Mouse (Mus musculus): ENCODE data around the gene AC140267.1. TPM values are rescaled to one million over a fixed set of nuclear protein-coding genes. Genes with fewer than 3 reads are reported as not detected.
A peak's percentile ranks its signal among the peaks of the same experiment; 100 is the strongest.

AC140267.1 gene
- polyA plus RNA-seq, 1 experiment from 2014 or later: not detected

DNA sequence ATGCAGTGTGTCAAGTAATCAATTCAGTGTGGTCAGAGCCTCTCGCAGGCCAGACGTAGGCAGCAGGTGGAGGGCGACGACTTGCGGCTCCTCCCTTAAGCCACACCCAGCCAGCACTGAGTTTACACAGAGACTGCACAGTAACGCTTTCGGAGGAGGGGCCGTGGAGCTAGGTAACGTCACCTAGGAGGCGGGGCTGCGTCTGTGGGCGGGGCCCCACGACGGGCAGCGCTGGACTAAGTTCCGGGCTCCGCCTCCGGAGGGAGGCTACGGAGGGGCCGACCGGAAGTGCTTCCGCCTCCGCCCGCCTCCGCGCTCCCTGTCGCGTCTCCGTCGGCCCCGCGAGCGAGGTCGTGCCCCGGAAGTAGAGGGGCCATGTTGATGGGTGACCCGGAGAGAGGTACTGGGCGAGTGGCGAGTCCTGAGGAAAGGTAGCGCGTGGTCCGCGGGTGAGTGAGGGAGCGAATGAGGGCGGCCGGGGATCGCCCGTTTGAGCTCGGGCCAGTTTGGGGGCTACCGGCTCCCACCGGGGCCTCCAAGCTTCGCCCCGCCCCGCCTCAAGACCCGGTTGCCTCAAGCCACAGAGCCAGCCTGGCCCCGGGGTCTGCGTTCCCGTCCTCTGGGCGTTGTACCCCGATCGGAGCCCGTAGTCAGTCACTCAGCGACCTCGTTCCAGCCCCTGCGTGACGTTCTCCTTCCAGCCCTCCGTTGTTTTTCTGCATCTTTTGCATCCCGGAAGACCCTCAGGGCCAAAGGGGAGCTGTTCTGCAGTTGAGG lies 1.7 kb upstream of the AC140267.1 start, which contains the start of gene Mief1:
TSS of gene Mief1 (plus strand) at position 286 of the 777 bp plus-strand sequence.
- peaks cover 32% of the 10 kb centered on the region for H3K36me3 ChIP-seq (ENCODE audit: control insufficient read depth, insufficient read depth, low read length)
- H3K4me1 ChIP-seq (ENCODE audit: control insufficient read depth, insufficient read depth, low read length): peaks cover 7% of the 10 kb centered on the region; the same call in 1 of the 2 replicates
- H3K27me3 ChIP-seq (ENCODE audit: control insufficient read depth, insufficient read depth, low read length): no peaks in the 10 kb centered on the region
- peak within 1 kb of the TSS; percentile 83 for H3K27ac ChIP-seq (ENCODE audit: low read length)
- WGBS: under 1% methylated on average over 65 of the region's 67 CpGs
- H3K9me3 ChIP-seq (ENCODE audit: control insufficient read depth, low read depth, low read length): no peaks in the 10 kb centered on the region
- peak within 1 kb of the TSS; percentile 87 for H3K4me3 ChIP-seq (ENCODE audit: low read depth, low read length)
- ATAC-seq (ENCODE audit: insufficient number of reproducible peaks, insufficient read depth, low FRiP score, low read depth): peak; percentile 98
- H3K4me2 ChIP-seq (replicated peaks; ENCODE audit: low read depth, low read length): peak within 1 kb of the TSS; percentile 76
- H3K9ac ChIP-seq (replicated peaks; ENCODE audit: low read depth, low read length): peak within 1 kb of the TSS; percentile 84

DNA sequence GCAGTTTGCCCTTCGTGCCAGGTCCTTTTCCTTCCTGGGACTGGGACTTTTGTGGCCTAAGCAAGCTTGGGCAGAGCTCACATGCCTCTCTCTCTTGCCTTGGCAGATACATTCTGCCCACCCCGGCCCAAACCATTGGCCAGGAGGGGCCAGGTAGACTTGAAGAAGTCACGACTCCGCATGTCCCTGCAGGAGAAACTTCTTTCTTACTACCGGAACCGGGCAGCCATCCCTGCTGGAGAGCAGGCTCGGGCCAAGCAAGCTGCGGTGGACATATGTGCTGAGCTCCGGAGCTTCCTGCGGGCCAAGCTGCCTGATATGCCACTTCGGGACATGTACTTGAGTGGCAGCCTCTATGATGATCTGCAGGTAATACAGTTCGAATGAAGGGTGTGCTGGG lies 12.5 kb downstream of the AC140267.1 start:
- Histone ChIP-seq H3K9ac (replicated peaks; ENCODE audit: low read depth, low read length) (no peak overlapping the region), H3K4me3 (ENCODE audit: low read depth, low read length) (no peak overlapping the region), H3K27ac (ENCODE audit: low read length) (no peak overlapping the region), H3K36me3 (ENCODE audit: control insufficient read depth, insufficient read depth, low read length) (peaks cover 79% of the 10 kb centered on the region), H3K27me3 (ENCODE audit: control insufficient read depth, insufficient read depth, low read length) (no peaks in the 10 kb centered on the region), H3K9me3 (ENCODE audit: control insufficient read depth, low read depth, low read length) (no peaks in the 10 kb centered on the region), H3K4me2 (replicated peaks; ENCODE audit: low read depth, low read length) (no peak overlapping the region), H3K4me1 (ENCODE audit: control insufficient read depth, insufficient read depth, low read length) (peaks cover 8% of the 10 kb centered on the region; the same call in 1 of the 2 replicates)
- 93% methylated on average over 12 of the region's 12 CpGs for WGBS
- ATAC-seq (ENCODE audit: insufficient number of reproducible peaks, insufficient read depth, low FRiP score, low read depth): no peak

DNA sequence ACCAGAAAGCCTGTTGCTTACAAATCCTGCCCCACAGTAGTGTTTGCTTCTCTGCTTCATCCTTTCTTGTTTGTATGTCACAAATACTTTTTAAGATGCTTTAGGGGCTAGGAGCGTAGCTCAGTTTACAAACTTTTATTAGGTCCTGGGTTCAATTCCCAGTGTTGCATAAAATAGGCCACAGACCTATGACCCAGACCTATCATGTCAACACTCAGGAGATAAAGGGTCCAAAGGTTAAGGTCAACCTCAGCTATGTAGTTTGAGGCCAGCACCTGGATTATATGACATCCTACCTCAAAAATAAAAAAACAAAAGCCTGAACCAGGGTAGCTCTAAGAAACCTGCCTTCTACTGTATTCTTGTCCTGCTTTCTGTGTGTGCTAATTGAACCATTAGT lies 13.0 kb downstream of the AC140267.1 start:
- peaks cover 11% of the 10 kb centered on the region; the same call in 1 of the 2 replicates for H3K4me1 ChIP-seq (ENCODE audit: control insufficient read depth, insufficient read depth, low read length)
- no peak overlapping the region for H3K4me2 ChIP-seq (replicated peaks; ENCODE audit: low read depth, low read length)
- no peaks in the 10 kb centered on the region for H3K27me3 ChIP-seq (ENCODE audit: control insufficient read depth, insufficient read depth, low read length)
- 95% methylated on average over 1 of the region's 1 CpGs for WGBS
- no peak overlapping the region for H3K9ac ChIP-seq (replicated peaks; ENCODE audit: low read depth, low read length)
- H3K9me3 ChIP-seq (ENCODE audit: control insufficient read depth, low read depth, low read length): no peaks in the 10 kb centered on the region
- peaks cover 75% of the 10 kb centered on the region for H3K36me3 ChIP-seq (ENCODE audit: control insufficient read depth, insufficient read depth, low read length)
- ATAC-seq (ENCODE audit: insufficient number of reproducible peaks, insufficient read depth, low FRiP score, low read depth): no peak
- no peak overlapping the region for H3K4me3 ChIP-seq (ENCODE audit: low read depth, low read length)
- H3K27ac ChIP-seq (ENCODE audit: low read length): no peak overlapping the region

DNA sequence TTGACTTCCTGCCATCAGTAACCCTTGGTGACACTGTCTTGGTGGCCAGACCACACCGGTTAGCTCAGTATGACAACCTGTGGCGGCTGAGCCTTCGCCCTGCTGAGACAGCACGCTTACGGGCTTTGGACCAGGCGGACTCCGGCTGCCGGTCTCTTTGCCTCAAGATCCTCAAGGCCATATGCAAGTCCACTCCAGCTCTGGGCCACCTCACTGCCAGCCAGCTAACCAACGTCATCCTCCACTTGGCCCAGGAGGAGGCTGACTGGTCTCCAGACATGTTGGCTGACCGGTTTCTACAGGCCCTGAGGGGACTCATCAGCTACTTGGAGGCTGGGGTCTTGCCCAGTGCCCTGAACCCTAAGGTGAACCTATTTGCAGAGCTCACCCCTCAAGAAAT lies 14.0 kb downstream of the AC140267.1 start:
- H3K27me3 ChIP-seq (ENCODE audit: control insufficient read depth, insufficient read depth, low read length): no peaks in the 10 kb centered on the region
- 96% methylated on average over 10 of the region's 10 CpGs for WGBS
- H3K36me3 ChIP-seq (ENCODE audit: control insufficient read depth, insufficient read depth, low read length): peaks cover 65% of the 10 kb centered on the region
- no peaks in the 10 kb centered on the region for H3K9me3 ChIP-seq (ENCODE audit: control insufficient read depth, low read depth, low read length)
- no peak overlapping the region for H3K9ac ChIP-seq (replicated peaks; ENCODE audit: low read depth, low read length)
- no peak for ATAC-seq (ENCODE audit: insufficient number of reproducible peaks, insufficient read depth, low FRiP score, low read depth)
- H3K4me2 ChIP-seq (replicated peaks; ENCODE audit: low read depth, low read length): no peak overlapping the region
- no peak overlapping the region for H3K4me3 ChIP-seq (ENCODE audit: low read depth, low read length)
- peaks cover 19% of the 10 kb centered on the region; the same call in 1 of the 2 replicates for H3K4me1 ChIP-seq (ENCODE audit: control insufficient read depth, insufficient read depth, low read length)
- H3K27ac ChIP-seq (ENCODE audit: low read length): no peak overlapping the region

DNA sequence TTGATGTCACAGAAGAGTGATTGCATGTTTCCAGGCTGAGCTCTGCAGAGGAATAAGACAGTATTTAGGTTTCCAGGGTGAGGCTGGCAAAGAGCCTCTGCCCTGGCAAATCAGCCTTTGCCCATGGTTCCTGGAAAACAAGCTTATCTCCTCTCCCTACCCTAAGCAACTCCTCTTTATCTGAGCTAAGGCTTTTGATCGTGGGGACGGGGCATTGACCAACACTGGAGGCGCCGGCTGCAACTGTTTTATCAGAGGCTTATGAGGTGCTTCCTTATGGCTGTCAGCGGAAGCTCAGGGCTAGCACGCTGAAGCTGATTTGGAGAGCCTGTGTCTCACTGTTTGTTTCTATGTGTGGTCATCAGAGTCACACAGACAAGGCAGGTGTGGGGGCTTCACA lies 15.0 kb downstream of the AC140267.1 start:
- Histone ChIP-seq H3K4me3 (ENCODE audit: low read depth, low read length) (no peak overlapping the region), H3K27ac (ENCODE audit: low read length) (no peak overlapping the region), H3K4me1 (ENCODE audit: control insufficient read depth, insufficient read depth, low read length) (peaks cover 19% of the 10 kb centered on the region; the same call in 1 of the 2 replicates), H3K9ac (replicated peaks; ENCODE audit: low read depth, low read length) (no peak overlapping the region), H3K4me2 (replicated peaks; ENCODE audit: low read depth, low read length) (no peak overlapping the region), H3K9me3 (ENCODE audit: control insufficient read depth, low read depth, low read length) (no peaks in the 10 kb centered on the region), H3K27me3 (ENCODE audit: control insufficient read depth, insufficient read depth, low read length) (no peaks in the 10 kb centered on the region), H3K36me3 (ENCODE audit: control insufficient read depth, insufficient read depth, low read length) (peaks cover 60% of the 10 kb centered on the region)
- 87% methylated on average over 6 of the region's 6 CpGs for WGBS
- ATAC-seq (ENCODE audit: insufficient number of reproducible peaks, insufficient read depth, low FRiP score, low read depth): no peak

DNA sequence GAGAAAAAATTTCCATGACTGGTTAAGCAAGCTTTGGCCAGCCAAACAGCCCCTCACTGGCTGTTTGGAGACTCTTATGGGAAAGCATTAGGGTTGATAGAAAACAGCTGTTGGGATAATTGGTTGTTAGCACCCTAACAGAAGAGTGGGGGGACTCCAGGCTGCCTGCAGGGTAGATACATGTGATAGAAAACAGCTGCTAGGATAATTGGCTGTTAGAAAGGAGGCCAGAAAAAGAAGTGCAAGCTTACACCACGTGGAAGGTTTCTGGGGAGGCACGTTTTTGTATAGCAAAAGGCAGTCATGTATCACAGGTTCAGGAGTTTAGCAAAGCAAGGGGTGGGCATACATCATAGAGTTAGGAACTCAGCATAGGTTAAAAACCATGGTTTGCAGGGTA lies 17.9 kb downstream of the AC140267.1 start:
- Histone ChIP-seq H3K27ac (ENCODE audit: low read length) (peak overlapping the region; percentile 99), H3K36me3 (ENCODE audit: control insufficient read depth, insufficient read depth, low read length) (peaks cover 51% of the 10 kb centered on the region), H3K9me3 (ENCODE audit: control insufficient read depth, low read depth, low read length) (no peaks in the 10 kb centered on the region), H3K4me1 (ENCODE audit: control insufficient read depth, insufficient read depth, low read length) (peaks cover 29% of the 10 kb centered on the region), H3K4me2 (replicated peaks; ENCODE audit: low read depth, low read length) (peak overlapping the region; percentile 1; the same call in 1 of the 2 replicates), H3K27me3 (ENCODE audit: control insufficient read depth, insufficient read depth, low read length) (no peaks in the 10 kb centered on the region), H3K9ac (replicated peaks; ENCODE audit: low read depth, low read length) (no peak overlapping the region), H3K4me3 (ENCODE audit: low read depth, low read length) (no peak overlapping the region)
- WGBS: 34% methylated on average over 2 of the region's 2 CpGs
- ATAC-seq (ENCODE audit: insufficient number of reproducible peaks, insufficient read depth, low FRiP score, low read depth): no peak

DNA sequence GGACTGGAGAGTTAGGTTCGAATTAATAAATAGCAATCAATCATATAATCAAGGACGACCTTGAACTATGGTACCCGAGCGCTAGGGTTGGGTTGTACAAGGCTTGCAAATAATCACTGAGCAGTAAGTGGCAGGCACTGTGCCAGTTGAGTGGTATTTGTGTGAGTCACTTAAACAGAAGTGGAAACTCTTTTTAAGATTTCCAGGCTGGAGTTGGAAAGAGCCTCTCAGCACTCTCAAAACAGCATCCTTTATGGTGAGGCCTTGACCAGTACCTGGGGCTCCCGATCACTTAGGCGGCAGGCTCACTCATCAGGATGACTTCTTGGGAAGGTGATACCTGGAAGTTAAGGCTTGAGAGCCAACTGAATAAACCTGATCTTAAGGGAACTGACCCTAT lies 18.6 kb downstream of the AC140267.1 start:
- 37% methylated on average over 6 of the region's 6 CpGs for WGBS
- H3K36me3 ChIP-seq (ENCODE audit: control insufficient read depth, insufficient read depth, low read length): peaks cover 44% of the 10 kb centered on the region

DNA sequence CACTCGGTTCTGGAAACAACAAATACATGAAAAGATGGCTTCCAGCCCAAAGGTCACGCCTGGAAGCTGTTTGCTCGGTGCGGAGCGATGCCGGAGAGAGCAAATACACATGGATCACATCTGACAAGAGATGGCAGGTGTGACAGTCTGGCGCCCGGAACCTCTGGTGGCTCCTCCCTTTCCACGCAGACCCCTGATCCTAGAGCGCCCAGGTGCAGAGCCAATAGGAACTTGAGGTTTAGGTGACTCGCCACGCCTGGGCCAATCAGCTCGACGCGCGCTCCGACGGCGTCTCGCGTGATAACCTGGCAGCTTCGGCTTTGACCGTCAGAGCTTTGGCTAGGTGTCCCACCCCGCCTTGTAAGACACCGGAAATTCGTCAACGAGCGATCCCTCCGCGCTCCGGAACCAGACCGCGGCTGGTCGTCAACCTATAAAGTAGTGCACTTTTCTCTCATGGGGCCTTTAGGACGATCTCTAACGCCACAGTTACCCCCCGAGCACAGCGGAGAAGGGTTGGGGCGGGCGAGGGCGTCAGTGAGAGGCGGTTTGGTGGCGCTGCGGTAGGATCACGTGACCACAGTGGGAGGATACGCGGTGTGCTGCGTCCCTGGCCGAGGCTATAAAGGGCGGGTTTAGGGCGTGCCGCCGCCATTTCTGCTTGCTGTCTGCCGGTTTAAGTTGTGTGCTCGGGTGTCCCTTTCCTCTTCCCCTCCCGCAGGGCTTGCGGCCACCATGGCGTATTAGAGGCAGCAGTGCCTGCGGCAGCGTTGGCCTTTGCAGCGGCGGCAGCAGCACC lies 19.4 kb downstream of the AC140267.1 start, which contains the start of gene Atf4:
TSS of gene Atf4 (plus strand) at position 338 of the 799 bp plus-strand sequence.
- Histone ChIP-seq H3K36me3 (ENCODE audit: control insufficient read depth, insufficient read depth, low read length) (peaks cover 36% of the 10 kb centered on the region), H3K27me3 (ENCODE audit: control insufficient read depth, insufficient read depth, low read length) (no peaks in the 10 kb centered on the region), H3K4me1 (ENCODE audit: control insufficient read depth, insufficient read depth, low read length) (peaks cover 33% of the 10 kb centered on the region), H3K4me2 (replicated peaks; ENCODE audit: low read depth, low read length) (peak within 1 kb of the TSS; percentile 96), H3K4me3 (ENCODE audit: low read depth, low read length) (peak within 1 kb of the TSS; percentile 100), H3K9me3 (ENCODE audit: control insufficient read depth, low read depth, low read length) (no peaks in the 10 kb centered on the region), H3K27ac (ENCODE audit: low read length) (peak within 1 kb of the TSS; percentile 99), H3K9ac (replicated peaks; ENCODE audit: low read depth, low read length) (peak within 1 kb of the TSS; percentile 100)
- under 1% methylated on average over 62 of the region's 62 CpGs for WGBS
- ATAC-seq (ENCODE audit: insufficient number of reproducible peaks, insufficient read depth, low FRiP score, low read depth): peak; percentile 95

More for the DNA sequence above, 18.6 kb downstream of the AC140267.1 start:
- Histone ChIP-seq H3K4me1 (ENCODE audit: control insufficient read depth, insufficient read depth, low read length) (peaks cover 31% of the 10 kb centered on the region), H3K9me3 (ENCODE audit: control insufficient read depth, low read depth, low read length) (no peaks in the 10 kb centered on the region), H3K27me3 (ENCODE audit: control insufficient read depth, insufficient read depth, low read length) (no peaks in the 10 kb centered on the region), H3K4me2 (replicated peaks; ENCODE audit: low read depth, low read length) (peak overlapping the region; percentile 79), H3K4me3 (ENCODE audit: low read depth, low read length) (peak overlapping the region; percentile 100), H3K9ac (replicated peaks; ENCODE audit: low read depth, low read length) (peak overlapping the region; percentile 50), H3K27ac (ENCODE audit: low read length) (peak overlapping the region; percentile 99)
- ATAC-seq (ENCODE audit: insufficient number of reproducible peaks, insufficient read depth, low FRiP score, low read depth): no peak

Data from stomach, embryonic 14.5 days (tissue).